Mouse (Mus musculus) neural tube, embryonic 12.5 days (tissue): Measurements from ENCODE around the gene Pigv. TPM values are rescaled to one million over a fixed set of nuclear protein-coding genes. Genes with fewer than 3 reads are reported as not detected.
"Not testable (repeated sequence)": the region's sequence is repeated elsewhere in the genome, so short reads cannot be mapped to it uniquely, and the experiment has no call there.

Experiments used
- ATAC-seq: fragments of 200-750 bp; cut with Nextera tagmentation; 2 replicates; pipeline ENCODE4 v1.8.0; 2017; ENCODE audit warnings: low read depth, mild to moderate bottlenecking, moderate TSS enrichment, moderate library complexity; ENCODE audit not compliant: low FRiP score
- H3K27ac ChIP-seq: fragments of 300-500 bp; sonication (generic); 2 replicates; pipeline ENCODE4 v1.5.1; 2016
- H3K27me3 ChIP-seq: fragments of 300-500 bp; sonication (generic); replicated peaks from 2 replicates; pipeline ENCODE4 v1.6.1; 2016; ENCODE audit warnings: mild to moderate bottlenecking
- H3K36me3 ChIP-seq: fragments of 300-500 bp; sonication (generic); 2 replicates; pipeline ENCODE4 v1.6.1; 2016; ENCODE audit warnings: mild to moderate bottlenecking
- H3K4me1 ChIP-seq: fragments of 300-500 bp; sonication (generic); 2 replicates; pipeline ENCODE4 v1.6.1; 2016
- H3K4me2 ChIP-seq: fragments of 300-500 bp; sonication (generic); replicated peaks from 2 replicates; pipeline ENCODE4 v1.6.1; 2016; ENCODE audit warnings: mild to moderate bottlenecking
- H3K4me3 ChIP-seq: fragments of 300-500 bp; sonication (generic); 2 replicates; pipeline ENCODE4 v1.5.1; 2016
- H3K9ac ChIP-seq: fragments of 300-500 bp; sonication (generic); 2 replicates; pipeline ENCODE4 v1.6.1; 2016; ENCODE audit warnings: mild to moderate bottlenecking
- H3K9me3 ChIP-seq: fragments of 300-500 bp; sonication (generic); 2 replicates; pipeline ENCODE4 v1.6.1; 2016; ENCODE audit warnings: mild to moderate bottlenecking
- WGBS: fragments of 180-500 bp; shearing (Covaris S2); methylation state at CpG from one replicate; pipeline ENCODE4 v1.1.7; 2016; 5-methylcytosine and 5-hydroxymethylcytosine counted together
- polyA plus RNA-seq: library from polyadenylated mRNA; unstranded; fragments of >200 nt; fragmentation: Nextera tagmentation; extraction: Ambion mirVana; gene quantifications from 2 replicates; pipeline ENCODE4 v1.2.1, GENCODE M21; 2016

The Pigv gene
- polyA plus RNA-seq, 1 experiment from 2014 or later: 16.9 TPM

GRCm38 (mm10) chr4:133656997-133657396, 15.4 kb downstream of the Pigv start:
- peaks cover 22% of the 10 kb centered on the region for H3K4me1 ChIP-seq
- WGBS: 27% methylated on average over 4 of the region's 4 CpGs
- H3K27me3 ChIP-seq: no peaks in the 10 kb centered on the region
- 0 out of 2 replicates have a peak, but pooled peaks cover 3% of the 10 kb centered on the region for H3K36me3 ChIP-seq
- H3K27ac ChIP-seq: no peak overlapping the region
- ATAC-seq: no peak
- no peak overlapping the region for H3K4me3 ChIP-seq
- no peaks in the 10 kb centered on the region for H3K9me3 ChIP-seq
- no peak overlapping the region for H3K4me2 ChIP-seq
- no peak overlapping the region for H3K9ac ChIP-seq

GRCm38 (mm10) chr4:133656294-133656693, 16.2 kb downstream of the Pigv start:
- ATAC-seq: no peak
- Histone ChIP-seq H3K4me2 (no peak overlapping the region), H3K27ac (no peak overlapping the region), H3K27me3 (no peaks in the 10 kb centered on the region), H3K9ac (no peak overlapping the region), H3K36me3 (0 out of 2 replicates have a peak, but pooled peaks cover 3% of the 10 kb centered on the region), H3K9me3 (no peaks in the 10 kb centered on the region), H3K4me3 (no peak overlapping the region), H3K4me1 (peaks cover 23% of the 10 kb centered on the region)
- WGBS: 47% methylated on average over 4 of the region's 4 CpGs

GRCm38 (mm10) chr4:133654070-133654469, 18.4 kb downstream of the Pigv start:
- H3K27me3 ChIP-seq, H3K4me1 ChIP-seq: not testable (repeated sequence)

GRCm38 (mm10) chr4:133652746-133653145, 19.7 kb downstream of the Pigv start:
- no peak overlapping the region for H3K4me3 ChIP-seq
- no peak overlapping the region for H3K4me2 ChIP-seq
- WGBS: 79% methylated on average over 10 of the region's 10 CpGs
- H3K9ac ChIP-seq: no peak overlapping the region
- H3K27me3 ChIP-seq: no peaks in the 10 kb centered on the region
- H3K9me3 ChIP-seq: no peaks in the 10 kb centered on the region
- H3K27ac ChIP-seq: no peak overlapping the region
- no peak for ATAC-seq
- H3K36me3 ChIP-seq: no peaks in the 10 kb centered on the region
- 0 out of 2 replicates have a peak, but pooled peaks cover 4% of the 10 kb centered on the region for H3K4me1 ChIP-seq

More at GRCm38 (mm10) chr4:133654070-133654469, 18.4 kb downstream of the Pigv start:
- not testable (repeated sequence) for H3K27ac ChIP-seq, H3K4me2 ChIP-seq, H3K9ac ChIP-seq, ATAC-seq, H3K36me3 ChIP-seq, H3K9me3 ChIP-seq, H3K4me3 ChIP-seq
- WGBS: 95% methylated on average over 5 of the region's 5 CpGs

GRCm38 (mm10) chr4:133651986-133652385, 20.5 kb downstream of the Pigv start:
- Histone ChIP-seq H3K9ac (no peak overlapping the region), H3K4me3 (no peak overlapping the region), H3K27me3 (no peaks in the 10 kb centered on the region), H3K9me3 (no peaks in the 10 kb centered on the region), H3K27ac (no peak overlapping the region), H3K4me1 (0 out of 2 replicates have a peak, but pooled peaks cover 4% of the 10 kb centered on the region), H3K4me2 (no peak overlapping the region), H3K36me3 (no peaks in the 10 kb centered on the region)
- no peak for ATAC-seq
- 73% methylated on average over 4 of the region's 4 CpGs for WGBS

- H3K4me1 ChIP-seq: 0 out of 2 replicates have a peak, but pooled peaks cover 4% of the 10 kb centered on the region
- no peaks in the 10 kb centered on the region for H3K9me3 ChIP-seq
- ATAC-seq: no peak
- WGBS: 72% methylated on average over 10 of the region's 10 CpGs
- no peak overlapping the region for H3K9ac ChIP-seq
- no peak overlapping the region for H3K4me3 ChIP-seq
- H3K27ac ChIP-seq: no peak overlapping the region
- no peaks in the 10 kb centered on the region for H3K36me3 ChIP-seq
- H3K27me3 ChIP-seq: no peaks in the 10 kb centered on the region
- H3K4me2 ChIP-seq: no peak overlapping the region
Measured at GRCm38 (mm10) chr4:133651445-133651844, 21.0 kb downstream of the Pigv start.

- 43% methylated on average over 7 of the region's 7 CpGs for WGBS
Measured at GRCm38 (mm10) chr4:133649989-133650699, 22.3 kb downstream of the Pigv start, which contains the start of gene Zdhhc18. TSS of gene Zdhhc18 (minus strand) at chr4:133650154.

GRCm38 (mm10) chr4:133649464-133649863, 23.0 kb downstream of the Pigv start:
- H3K4me3 ChIP-seq, H3K9me3 ChIP-seq, H3K4me1 ChIP-seq, H3K27ac ChIP-seq, H3K4me2 ChIP-seq, H3K36me3 ChIP-seq, ATAC-seq, H3K9ac ChIP-seq, H3K27me3 ChIP-seq: not testable (repeated sequence)
- WGBS: 88% methylated on average over 5 of the region's 5 CpGs

More at GRCm38 (mm10) chr4:133649989-133650699, 22.3 kb downstream of the Pigv start, which contains the start of gene Zdhhc18:
- Histone ChIP-seq H3K4me2 (peak within 1 kb of the TSS; percentile 41; the same call in 1 of the 2 replicates), H3K4me1 (0 out of 2 replicates have a peak, but pooled peaks cover 4% of the 10 kb centered on the region), H3K36me3 (no peaks in the 10 kb centered on the region), H3K9ac (0 out of 2 replicates have a peak within 1 kb of the TSS, but pooled peaks have one; percentile 21), H3K9me3 (no peaks in the 10 kb centered on the region), H3K4me3 (peak within 1 kb of the TSS; percentile 19; the same call in 1 of the 2 replicates), H3K27ac (no peak within 1 kb of the TSS), H3K27me3 (no peaks in the 10 kb centered on the region)
- no peak for ATAC-seq

- 0 out of 2 replicates have a peak, but pooled peaks cover 7% of the 10 kb centered on the region for H3K9me3 ChIP-seq
- no peaks in the 10 kb centered on the region for H3K36me3 ChIP-seq
- H3K4me3 ChIP-seq: no peak overlapping the region; the same call in 1 of the 2 replicates
- H3K27ac ChIP-seq: no peak overlapping the region
- H3K27me3 ChIP-seq: no peaks in the 10 kb centered on the region
- H3K4me2 ChIP-seq: no peak overlapping the region
- ATAC-seq: no peak
- H3K9ac ChIP-seq: no peak overlapping the region
- H3K4me1 ChIP-seq: no peaks in the 10 kb centered on the region
- WGBS: 50% methylated on average over 21 of the region's 21 CpGs
Measured at GRCm38 (mm10) chr4:133645680-133646079, 26.8 kb downstream of the Pigv start.

GRCm38 (mm10) chr4:133645195-133645594, 27.3 kb downstream of the Pigv start:
- no peak overlapping the region for H3K4me3 ChIP-seq
- no peak overlapping the region for H3K4me2 ChIP-seq
- 0 out of 2 replicates have a peak, but pooled peaks cover 7% of the 10 kb centered on the region for H3K9me3 ChIP-seq
- 83% methylated on average over 3 of the region's 3 CpGs for WGBS
- no peaks in the 10 kb centered on the region for H3K36me3 ChIP-seq
- no peaks in the 10 kb centered on the region for H3K4me1 ChIP-seq
- no peak overlapping the region for H3K9ac ChIP-seq
- ATAC-seq: no peak
- H3K27me3 ChIP-seq: no peaks in the 10 kb centered on the region
- no peak overlapping the region for H3K27ac ChIP-seq

GRCm38 (mm10) chr4:133634043-133634410, 38.4 kb downstream of the Pigv start:
- 86% methylated on average over 5 of the region's 5 CpGs for WGBS
- no peak for ATAC-seq
- no peak overlapping the region for H3K27ac ChIP-seq
- H3K4me1 ChIP-seq: peaks cover 18% of the 10 kb centered on the region
- H3K36me3 ChIP-seq: no peaks in the 10 kb centered on the region
- no peak overlapping the region for H3K9ac ChIP-seq
- H3K4me3 ChIP-seq: no peak overlapping the region
- H3K4me2 ChIP-seq: no peak overlapping the region
- no peaks in the 10 kb centered on the region for H3K27me3 ChIP-seq
- H3K9me3 ChIP-seq: no peaks in the 10 kb centered on the region

- peak; percentile 74 for ATAC-seq
- H3K4me1 ChIP-seq: peaks cover 18% of the 10 kb centered on the region
- H3K9ac ChIP-seq: peak overlapping the region; percentile 88
- H3K9me3 ChIP-seq: no peaks in the 10 kb centered on the region
- WGBS: 8% methylated on average over 42 of the region's 47 CpGs
- peak overlapping the region; percentile 76 for H3K4me3 ChIP-seq
- no peaks in the 10 kb centered on the region for H3K36me3 ChIP-seq
- H3K27me3 ChIP-seq: no peaks in the 10 kb centered on the region
- no peak overlapping the region for H3K27ac ChIP-seq
- H3K4me2 ChIP-seq: peak overlapping the region; percentile 89
Measured at GRCm38 (mm10) chr4:133633332-133634042, 39.0 kb downstream of the Pigv start.
